Mouse (Mus musculus) large intestine, adult 2 months (tissue): ENCODE data around the gene Cux1. TPM values are rescaled to one million over a fixed set of nuclear protein-coding genes. Genes with fewer than 3 reads are reported as not detected.

Experiments used
- DNase-seq: peaks from one replicate; pipeline ENCODE4 v3.0.0-alpha.2; 2012; ENCODE audit warnings: low read depth, low spot score
- WGBS: fragments of 180-500 bp; shearing (Covaris S2); methylation state at CpG from one replicate; pipeline ENCODE4 v1.1.7; 2018; 5-methylcytosine and 5-hydroxymethylcytosine counted together
- polyA plus RNA-seq: library from polyadenylated mRNA; depleted of rRNA; stranded (reverse); fragments of >200 nt; gene quantifications from 2 replicates; pipeline ENCODE4 v1.2.3, GENCODE M21; 2012

Cux1 gene
- polyA plus RNA-seq, 1 experiment: 36.9 TPM

DNA sequence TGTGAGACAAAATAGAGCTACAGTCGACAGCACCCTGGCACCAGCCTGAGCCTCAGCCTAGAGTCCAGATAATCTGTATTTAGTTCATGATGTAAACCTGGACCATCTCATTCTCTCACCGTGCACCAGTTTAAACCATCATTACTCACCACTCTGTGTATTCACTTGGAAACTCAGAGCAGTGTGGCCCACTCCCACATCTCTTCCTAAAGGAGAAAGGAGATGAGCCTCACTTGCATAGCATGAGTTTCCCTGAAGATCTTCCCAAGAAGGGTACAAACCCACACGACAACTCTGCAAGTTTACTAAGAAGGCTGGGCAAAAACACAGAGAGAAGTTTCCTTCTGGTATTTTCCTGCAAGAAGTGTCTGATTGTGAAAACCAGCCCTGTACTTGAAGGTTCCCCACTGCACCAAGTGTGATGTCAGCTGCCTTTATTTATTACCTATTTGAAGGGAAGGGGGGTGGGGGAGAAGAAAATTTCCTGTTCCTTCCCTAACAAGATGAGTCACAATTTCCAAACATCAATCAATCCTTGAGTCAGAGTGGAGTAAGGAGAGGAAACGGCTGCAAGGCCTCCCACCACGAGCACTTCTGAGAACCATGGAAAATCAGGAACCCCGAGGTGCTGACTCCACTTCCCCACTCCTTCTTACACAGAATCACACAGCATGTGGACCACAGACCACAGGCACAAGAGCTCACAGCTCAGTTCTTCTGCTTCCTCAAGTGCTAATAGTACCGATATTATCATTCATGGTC, 109.0 kb downstream of the Cux1 start:
- 34% methylated on average over 7 of the region's 7 CpGs for WGBS
- DNase-seq: no peak

DNA sequence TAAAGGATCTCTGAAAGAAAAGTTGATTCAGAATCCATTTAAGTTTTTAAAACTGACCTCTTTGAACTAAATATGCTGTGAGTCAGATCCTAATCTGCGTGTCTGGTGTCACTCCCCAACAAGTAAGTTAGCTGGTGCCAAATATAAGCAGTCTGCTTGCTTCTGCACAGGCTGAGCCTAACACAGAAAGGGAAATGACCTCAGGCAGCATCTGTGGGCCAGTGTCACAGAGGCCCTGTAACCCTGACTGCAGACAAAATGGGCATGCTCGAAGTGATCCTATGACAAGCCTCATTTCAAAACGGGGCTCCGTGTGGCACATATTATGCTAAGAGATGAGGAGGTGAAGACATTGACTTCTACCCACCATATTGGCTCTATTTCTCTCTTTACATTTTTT, 110.9 kb downstream of the Cux1 start:
- no peak for DNase-seq
- WGBS: 78% methylated on average over 4 of the region's 4 CpGs

DNA sequence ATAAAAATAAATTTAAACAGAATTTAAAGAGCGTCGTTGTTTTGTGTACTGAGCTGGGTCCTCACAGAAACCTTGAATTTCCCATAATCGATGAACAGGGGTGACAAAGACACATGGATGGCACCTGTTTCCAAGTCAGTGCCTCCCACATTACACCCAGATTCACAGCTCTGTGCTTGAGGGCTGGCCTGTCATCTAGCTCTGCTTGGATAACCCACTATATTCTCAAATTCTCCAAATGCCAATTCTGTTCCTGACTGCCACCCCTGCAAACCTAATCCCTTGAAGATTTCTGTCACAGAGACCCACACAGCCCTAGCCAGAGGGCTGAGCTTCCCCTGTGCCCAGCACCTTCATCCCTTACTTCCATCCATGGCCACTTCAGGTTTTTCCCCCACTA, 114.6 kb downstream of the Cux1 start:
- no peak for DNase-seq
- WGBS: 79% methylated on average over 3 of the region's 3 CpGs

GRCm38 (mm10) chr5:136449801-136450200, 117.5 kb downstream of the Cux1 start:
- no peak for DNase-seq

DNA sequence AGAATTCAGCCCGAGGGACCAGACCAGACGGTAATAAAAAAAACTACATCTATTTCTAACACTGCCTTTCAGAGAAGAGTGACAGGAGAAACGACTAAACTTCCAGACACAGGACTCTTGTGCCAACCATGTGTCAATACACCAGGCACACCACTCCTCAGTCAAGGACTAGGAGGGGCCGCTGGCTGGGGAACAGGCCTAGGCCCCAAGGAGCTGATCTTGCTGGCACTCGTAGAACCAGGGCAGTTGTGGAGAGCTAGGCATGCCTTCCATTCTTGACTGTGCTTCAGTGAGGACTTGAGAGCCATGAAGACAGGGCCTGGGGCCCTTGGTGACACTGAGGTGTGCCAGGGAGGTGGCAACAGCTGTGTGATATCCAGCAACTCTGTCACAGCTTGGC, 121.3 kb downstream of the Cux1 start:
- DNase-seq: no peak
- WGBS: 76% methylated on average over 5 of the region's 5 CpGs

DNA sequence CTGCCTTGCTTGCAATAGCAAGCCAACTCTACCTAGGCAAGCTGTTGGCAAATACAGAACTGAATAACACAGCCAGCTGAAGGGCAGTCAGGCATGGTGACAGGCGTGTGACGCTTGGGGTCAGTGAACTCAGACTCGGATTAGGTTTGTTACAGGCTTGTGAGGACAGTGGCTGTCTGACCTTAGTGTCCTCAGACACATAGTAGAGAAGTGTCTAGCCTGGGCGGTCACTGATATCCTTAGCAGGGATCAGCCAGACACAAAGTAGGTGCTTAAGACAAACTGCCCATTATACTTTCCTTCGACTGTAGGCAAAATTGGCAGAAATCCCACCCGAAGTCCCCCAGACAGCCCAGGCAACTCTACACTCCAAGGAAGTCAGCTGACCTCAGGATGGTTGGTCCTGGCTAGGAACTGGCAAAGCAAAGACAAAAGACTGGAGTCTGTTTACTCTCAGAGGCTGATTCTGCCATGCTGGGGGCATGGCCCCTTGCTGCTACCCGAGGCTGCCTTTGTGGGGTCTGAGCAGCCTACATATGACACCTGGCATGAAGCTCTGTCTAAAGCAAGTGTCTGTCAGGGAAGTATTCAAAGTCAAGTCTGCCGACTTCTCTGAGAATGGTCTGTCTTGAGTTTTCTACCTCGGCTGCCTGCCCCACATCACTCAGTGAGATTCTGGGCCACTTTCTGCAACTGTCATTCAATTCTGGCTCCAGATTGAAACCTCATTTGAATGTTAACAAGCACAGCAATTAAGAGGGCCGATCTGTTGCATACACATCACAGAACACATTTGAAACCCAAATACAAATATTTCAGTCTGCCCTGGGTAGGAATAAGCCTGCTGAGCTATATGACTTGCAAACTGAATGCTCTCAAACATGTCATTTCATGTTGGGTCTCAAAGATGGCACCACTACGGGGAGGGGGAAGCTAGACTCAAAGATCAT, 124.8 kb downstream of the Cux1 start:
- WGBS: 77% methylated on average over 11 of the region's 11 CpGs
- DNase-seq: no peak

- DNase-seq: no peak
- 73% methylated on average over 4 of the region's 4 CpGs for WGBS
Measured at GRCm38 (mm10) chr5:136429647-136430046, 137.6 kb downstream of the Cux1 start.

GRCm38 (mm10) chr5:136428498-136429060, 138.7 kb downstream of the Cux1 start:
- no peak for DNase-seq
- WGBS: 59% methylated on average over 6 of the region's 6 CpGs

DNA sequence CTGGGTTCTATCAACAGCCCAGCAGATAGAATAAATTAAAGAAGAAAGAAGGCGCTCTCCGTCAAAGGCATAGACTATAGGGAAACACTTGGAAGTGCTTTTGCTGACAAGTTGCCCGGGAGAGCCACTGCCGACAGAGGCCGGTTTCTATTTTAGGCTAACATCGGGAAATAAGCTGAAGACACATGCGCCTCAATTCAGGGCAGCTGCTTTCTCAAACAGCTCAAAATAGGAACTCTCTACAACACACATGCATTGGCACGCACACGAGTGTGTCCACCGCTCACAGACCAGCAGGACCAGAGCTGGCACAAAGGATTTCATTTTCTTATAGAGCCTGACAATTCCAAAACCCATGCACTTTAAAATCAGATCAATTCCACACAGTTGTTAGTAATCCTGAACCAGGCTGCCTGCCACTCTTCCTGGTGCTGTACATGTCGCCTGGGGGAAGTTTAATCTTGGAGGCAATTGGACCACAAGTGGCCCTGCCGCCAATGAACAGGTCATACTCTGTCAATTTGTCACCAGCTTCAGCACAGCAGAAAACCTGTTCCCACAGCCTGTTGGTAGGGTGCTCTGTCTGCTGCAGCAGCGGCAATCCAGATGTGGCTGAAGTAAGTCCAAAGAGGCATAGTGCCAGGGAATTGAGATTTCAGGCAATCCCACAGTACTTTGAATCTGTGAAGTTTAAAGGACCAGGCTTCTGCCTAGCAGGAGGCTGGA, 139.4 kb downstream of the Cux1 start:
- 59% methylated on average over 13 of the region's 13 CpGs for WGBS
- no peak for DNase-seq

DNA sequence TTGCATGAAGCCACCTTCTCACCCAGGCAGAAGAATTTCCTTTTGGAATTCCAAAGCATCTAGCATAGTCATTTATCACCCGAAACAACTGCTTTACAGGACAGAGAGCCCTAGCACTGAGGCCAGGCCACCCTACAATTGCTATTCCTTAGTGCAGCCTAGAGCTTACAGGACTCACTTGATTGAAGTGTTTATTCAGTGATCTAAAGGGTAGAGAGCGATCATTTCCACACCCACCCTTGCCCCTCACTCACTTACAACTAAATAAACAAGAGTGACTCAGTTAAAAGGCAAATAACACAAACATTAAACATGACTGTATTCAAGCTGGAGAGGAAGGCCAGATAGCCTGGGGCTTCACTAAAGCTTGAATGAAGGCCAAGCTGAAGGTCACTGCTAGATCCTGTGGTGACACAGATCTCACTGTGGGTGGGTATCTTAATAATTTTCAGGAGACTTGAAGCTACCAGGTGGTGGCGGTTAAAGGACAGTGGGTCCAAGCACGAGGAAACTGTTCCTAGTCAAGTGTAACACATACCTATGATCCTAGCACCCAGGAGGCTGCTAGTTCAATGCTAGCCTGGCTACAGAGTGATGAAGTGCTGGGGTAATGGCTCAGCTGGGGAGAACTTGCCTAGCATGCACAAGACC, 140.0 kb downstream of the Cux1 start:
- no peak for DNase-seq

DNA sequence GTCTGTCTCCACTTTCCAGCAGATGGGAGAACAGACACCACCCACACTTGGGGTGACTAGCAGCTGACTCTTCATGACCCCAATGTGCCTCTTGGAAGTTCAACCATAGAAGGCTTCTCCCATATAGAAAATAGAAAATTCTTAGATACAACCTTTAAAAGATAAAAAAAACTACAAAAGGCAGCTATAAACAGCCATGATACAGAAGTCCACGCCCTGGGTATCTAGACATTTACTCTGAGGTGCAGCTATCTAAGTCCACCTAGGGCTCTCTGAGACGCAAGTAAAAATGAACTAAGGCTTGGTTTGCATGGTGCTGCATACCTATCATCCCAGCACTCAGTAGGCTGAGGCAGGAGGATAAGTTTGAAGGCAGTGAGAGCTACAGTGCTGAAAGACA, 144.3 kb downstream of the Cux1 start:
- DNase-seq: no peak
- 86% methylated on average over 2 of the region's 2 CpGs for WGBS

More for the DNA sequence above, 140.0 kb downstream of the Cux1 start:
- WGBS: 75% methylated on average over 4 of the region's 4 CpGs

DNA sequence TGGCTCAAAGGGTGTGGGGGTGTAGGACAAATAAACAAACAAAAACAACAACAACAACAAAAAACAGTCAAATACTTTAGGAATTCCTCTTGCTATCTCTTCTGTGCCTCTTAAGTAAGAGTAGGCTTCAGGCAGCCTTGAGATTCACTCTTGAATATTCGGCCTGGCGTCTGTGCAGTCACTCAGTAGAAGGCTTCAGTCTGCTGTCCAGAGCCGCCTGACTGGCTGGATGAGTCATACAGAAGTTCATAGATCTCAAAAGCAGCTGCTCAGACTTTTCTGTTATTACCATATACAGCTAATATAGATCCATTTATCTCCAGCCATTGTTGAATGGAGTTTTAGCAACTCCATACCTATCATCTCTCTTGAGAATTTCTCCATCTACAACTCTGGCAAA, 145.4 kb downstream of the Cux1 start:
- DNase-seq: no peak
- WGBS: 47% methylated on average over 3 of the region's 3 CpGs

DNA sequence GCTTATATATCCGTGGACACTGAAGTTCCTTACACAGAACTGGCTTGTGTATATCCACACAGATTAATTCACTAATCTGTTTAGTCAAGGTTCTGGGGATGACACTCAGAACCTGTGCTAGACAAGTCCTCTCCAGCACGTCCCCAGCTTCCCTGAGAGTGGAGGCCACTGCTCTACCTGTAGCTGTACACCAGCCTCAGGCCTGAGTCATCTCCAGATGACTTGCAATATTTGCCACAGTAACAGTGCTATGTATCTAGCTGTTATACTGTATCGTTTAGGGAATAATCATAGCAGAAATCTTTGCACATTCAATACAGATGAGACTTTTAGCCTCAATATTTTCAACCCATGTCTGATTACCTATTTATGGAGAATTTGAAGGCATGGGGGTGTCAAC, 146.0 kb downstream of the Cux1 start:
- no peak for DNase-seq
- 82% methylated on average over 3 of the region's 3 CpGs for WGBS

GRCm38 (mm10) chr5:136420342-136420741, 146.9 kb downstream of the Cux1 start:
- DNase-seq: no peak
- WGBS: 77% methylated on average over 3 of the region's 3 CpGs

GRCm38 (mm10) chr5:136417891-136418290, 149.4 kb downstream of the Cux1 start:
- WGBS: 43% methylated on average over 4 of the region's 4 CpGs
- no peak for DNase-seq

- 81% methylated on average over 2 of the region's 2 CpGs for WGBS
- no peak for DNase-seq
Measured at GRCm38 (mm10) chr5:136414479-136414878, 152.8 kb downstream of the Cux1 start.

DNA sequence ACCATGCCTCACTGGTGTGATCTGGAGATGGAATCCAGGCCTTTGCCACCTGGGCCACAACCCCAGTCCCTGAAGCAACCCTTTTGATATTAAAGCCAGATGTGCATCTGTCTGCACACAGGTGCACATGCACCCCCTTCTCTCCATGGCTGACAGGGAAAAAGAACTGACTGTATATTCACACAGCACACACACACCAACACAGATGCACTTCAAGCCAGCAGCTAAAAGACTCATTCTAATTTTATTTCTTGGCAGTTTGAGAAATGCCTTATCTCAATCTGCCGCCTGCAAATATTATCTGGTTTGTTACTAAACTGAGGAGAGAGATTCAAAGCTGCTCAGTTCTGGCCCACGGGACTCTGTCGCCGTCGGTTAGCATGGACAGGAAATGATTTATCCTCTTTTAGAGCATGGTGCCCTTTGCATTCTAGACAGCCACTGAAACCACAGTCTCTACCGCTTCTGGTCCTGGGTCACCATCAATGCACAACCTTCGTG, 156.6 kb downstream of the Cux1 start:
- DNase-seq: no peak
- 79% methylated on average over 7 of the region's 7 CpGs for WGBS

DNA sequence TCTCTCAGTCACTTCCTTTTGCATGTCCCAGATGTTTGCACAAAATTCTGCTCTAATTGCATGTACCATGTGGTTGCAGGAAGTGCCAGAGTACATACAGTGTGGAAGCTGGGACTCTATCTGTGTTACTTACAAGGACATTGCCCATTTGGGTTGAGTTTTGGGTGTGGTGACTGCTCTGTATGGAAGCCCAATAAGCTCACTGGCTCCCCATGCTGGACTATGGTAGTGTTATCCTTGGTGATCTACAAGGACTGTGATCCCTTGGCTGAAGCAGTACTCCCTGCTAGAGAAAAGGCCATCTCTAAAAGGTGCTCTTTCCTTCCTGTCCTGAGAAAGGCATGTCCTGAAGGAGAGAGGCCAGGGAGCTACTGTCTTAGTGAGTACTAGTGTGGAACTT, 160.9 kb downstream of the Cux1 start:
- peak; percentile 54 for DNase-seq

DNA sequence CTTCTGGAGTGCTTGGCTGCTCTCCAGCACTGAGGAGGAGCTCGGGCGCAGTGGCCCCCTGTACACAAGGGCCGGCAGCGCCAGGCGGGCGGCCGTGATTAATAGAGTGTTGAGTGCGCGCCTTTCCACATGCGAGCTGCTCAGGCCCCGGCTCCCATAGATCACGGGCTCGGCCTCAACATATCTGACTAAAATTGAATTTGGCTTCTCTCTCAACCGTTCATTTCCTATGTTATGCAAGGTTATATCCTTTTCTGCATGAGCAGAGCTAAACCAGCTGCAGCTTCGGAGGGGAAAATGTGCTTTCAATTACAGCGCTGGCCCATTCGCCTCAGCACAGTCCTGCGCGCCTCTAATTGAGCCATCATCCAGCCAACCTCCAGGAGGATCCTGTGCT, 163.7 kb downstream of the Cux1 start:
- DNase-seq: no peak
- WGBS: 43% methylated on average over 19 of the region's 19 CpGs
